Mouse (Mus musculus): Measurements from ENCODE around the gene Mok. TPM values are rescaled to one million over a fixed set of nuclear protein-coding genes. Genes with fewer than 3 reads are reported as not detected.

The Mok gene
- polyA plus RNA-seq (2021; fragmentation: Nextera tagmentation): 5.7 and 6.1 TPM in 2 replicates
- long read RNA-seq, experiment 1, partial matches to known transcripts: 0 of 21 reads
- long read RNA-seq, experiment 1, other reads (novel, unspliced or antisense): 20 of 21 reads
- long read RNA-seq, experiment 2, partial matches to known transcripts: 1 of 9 reads
- long read RNA-seq, experiment 2, other reads (novel, unspliced or antisense): 7 of 9 reads

DNA sequence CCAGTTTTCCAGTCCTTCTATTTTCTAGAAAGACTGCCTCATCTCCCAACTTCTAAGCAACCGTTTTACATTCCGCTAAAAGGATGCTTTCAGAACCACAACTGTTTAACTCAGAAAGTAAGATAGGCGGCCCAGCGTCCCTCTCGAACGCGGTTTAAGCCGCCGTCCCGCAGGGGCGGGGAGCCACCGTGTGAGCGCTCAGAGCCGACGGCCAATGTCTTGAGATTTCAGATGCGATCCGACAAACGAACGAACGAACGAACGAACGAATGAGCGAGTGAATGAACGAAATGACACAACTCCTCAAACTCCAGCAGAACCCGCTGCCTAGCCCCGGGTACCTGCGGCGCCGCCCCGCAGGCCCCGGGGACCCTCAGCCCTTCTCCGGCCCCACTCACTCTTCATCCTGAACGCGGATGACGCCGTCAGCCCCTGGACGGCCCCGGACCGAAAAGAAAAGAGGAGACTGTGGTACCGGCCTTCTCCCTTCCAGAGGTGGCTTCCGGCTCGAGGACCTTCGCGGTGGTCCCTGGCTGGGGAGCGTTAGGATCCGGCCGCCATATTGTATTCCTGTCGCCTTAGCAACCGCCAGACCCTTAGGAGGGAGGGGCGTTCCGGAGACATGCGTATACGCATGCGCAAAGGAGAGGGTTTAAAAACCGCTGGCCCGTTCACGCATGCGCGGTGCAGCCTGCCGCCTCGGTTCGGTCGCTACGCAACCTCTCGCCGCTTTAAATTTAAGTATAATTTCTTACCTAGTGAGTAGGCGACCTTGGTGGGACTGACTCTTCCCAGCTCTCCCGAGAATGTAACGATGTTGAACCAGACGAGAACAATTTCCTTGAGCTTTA is at the start of gene Mok:
Mok (minus strand) TSS at position 592 of the 851 bp plus-strand sequence.

DNA sequence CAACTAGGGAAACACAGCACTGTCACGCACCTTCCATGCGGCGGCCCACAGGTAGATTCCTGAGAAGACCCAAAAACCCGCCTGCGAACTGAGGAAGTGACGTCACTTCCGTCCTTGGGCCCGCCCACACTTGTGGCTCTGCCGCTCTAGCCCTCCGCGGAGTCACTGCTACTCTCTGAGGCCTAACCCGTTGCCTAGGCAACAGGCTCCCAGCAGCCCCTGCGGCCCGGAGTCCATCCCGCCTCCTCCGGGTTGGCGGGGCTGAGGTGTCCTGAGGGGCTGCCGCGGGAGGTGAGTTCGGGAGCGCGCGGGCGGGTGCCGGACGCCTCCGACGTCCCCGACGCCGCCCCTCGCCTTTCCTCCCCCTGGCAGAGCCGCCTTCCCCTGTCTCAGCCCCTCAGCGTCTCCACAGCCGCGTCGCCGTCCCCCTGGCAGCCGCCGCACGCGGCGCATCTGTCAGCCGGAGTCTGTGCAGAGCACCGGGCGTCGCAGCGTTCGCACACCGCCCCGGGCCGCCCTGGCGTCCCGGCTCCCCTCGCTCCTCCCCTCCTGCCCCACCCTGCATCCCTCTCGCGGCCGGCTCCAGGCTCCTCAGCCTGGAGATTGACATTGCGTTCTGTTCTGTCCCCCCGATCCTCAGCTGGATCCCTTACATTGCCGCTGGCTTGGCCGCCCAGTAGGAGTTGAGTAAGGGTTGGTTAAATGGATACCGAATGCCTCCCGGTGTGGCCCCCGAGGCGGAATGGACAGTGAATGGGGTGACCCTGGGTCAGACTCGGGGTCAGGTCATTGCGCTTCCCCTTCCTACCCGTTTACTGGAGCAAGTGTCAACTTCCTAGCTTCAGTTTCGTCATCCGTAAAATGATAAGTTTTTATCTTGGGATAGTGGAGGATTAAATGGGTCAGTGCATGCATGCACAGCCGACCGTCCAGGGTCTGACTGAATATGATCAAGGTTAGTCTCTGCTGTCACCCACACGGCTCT is 48.6 kb upstream of the Mok start, which contains the start of the genes Cinp and Tecpr2:
Cinp (minus strand) TSS at position 110 of the 985 bp plus-strand sequence.
Tecpr2 (plus strand) TSS at position 229 of the 985 bp plus-strand sequence.

DNA sequence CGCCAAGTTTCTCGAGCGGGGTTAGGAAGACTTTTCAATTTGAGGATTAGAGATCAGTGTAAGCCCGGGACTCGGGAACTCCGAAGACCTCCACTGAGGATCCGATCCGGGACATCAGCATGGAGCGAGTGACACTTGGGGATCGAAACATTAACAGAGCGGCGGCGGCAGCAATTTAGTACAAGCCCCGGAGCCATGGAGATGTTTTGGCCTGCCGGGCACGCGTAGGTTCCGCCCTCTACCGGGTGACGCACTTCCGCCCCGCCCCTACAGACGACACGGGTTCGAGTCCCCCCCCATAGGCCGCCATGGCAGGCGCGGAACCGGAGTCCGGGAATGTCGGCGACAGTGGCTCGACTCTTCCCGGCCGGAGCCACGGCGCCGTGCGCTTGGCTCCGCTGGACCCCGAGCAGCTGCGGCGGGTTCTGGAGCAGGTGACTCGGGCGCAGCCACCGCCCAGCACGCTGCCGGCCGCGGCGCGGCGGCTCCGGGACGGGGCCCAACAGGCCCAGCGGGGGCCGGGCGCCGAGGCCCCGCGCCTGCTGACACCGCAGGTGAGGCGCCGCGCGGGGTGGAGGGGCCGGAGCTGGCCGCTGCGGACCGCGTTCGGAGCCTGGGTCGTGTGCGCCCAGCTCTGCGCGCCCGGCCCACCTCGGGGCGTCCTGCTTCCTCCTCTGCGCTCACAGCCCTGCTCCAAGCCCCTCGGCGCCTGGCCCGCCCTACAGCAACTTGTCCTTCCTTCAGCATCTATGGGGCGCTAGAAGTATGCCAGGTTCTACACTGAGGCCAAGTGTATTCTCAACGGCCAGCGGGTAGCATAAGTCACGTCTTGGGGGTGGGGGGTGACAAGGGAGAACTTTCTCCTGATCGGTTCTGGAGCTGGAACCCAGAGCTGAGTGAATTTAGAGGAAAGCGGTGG is 9.5 kb upstream of the Mok start, which contains the start of gene Zfp839:
Zfp839 (plus strand) TSS at position 244 of the 919 bp plus-strand sequence.

Other genes starting within 250 kb of the Mok start
- gene Dync1h1, start 239.5 kb downstream of the Mok start, polyA plus RNA-seq (2021; fragmentation: Nextera tagmentation): 32.0 and 42.2 TPM in 2 replicates
- not detected in 2 replicates for gene 1700001K19Rik, start 158.3 kb downstream of the Mok start, polyA plus RNA-seq (2021; fragmentation: Nextera tagmentation)
- 627 and 883 TPM in 2 replicates for gene Hsp90aa1, start 138.2 kb downstream of the Mok start, polyA plus RNA-seq (2021; fragmentation: Nextera tagmentation)
- 12.6 and 14.7 TPM in 2 replicates for gene Wdr20, start 103.0 kb downstream of the Mok start, polyA plus RNA-seq (2021; fragmentation: Nextera tagmentation)
- 1.4 and 3.9 TPM in 2 replicates for gene Zfp839, start 9.3 kb upstream of the Mok start, polyA plus RNA-seq (2021; fragmentation: Nextera tagmentation)
- 84.5 and 119 TPM in 2 replicates for gene Cinp, start 48.2 kb upstream of the Mok start, polyA plus RNA-seq (2021; fragmentation: Nextera tagmentation)
- 7.2 and 8.1 TPM in 2 replicates for gene Tecpr2, start 48.3 kb upstream of the Mok start, polyA plus RNA-seq (2021; fragmentation: Nextera tagmentation)
- 30.2 and 38.4 TPM in 2 replicates for gene Ankrd9, start 138.1 kb upstream of the Mok start, polyA plus RNA-seq (2021; fragmentation: Nextera tagmentation)
- gene Rcor1, start 198.4 kb upstream of the Mok start, polyA plus RNA-seq (2021; fragmentation: Nextera tagmentation): 1.6 and 2.6 TPM in 2 replicates